Mouse (Mus musculus) bone marrow macrophage, adult 2 months (primary cell): ENCODE data around the gene Gal3st4.

Experiments used
- CTCF ChIP-seq: IDR thresholded peaks from 2 replicates; pipeline ENCODE4 v1.5.1; 2012; ENCODE audit warnings: low read depth, mild to moderate bottlenecking, low read length, moderate library complexity
- POLR2A ChIP-seq: IDR thresholded peaks from 2 replicates; pipeline ENCODE4 v1.6.1; 2012; ENCODE audit warnings: mild to moderate bottlenecking, low read depth, low read length, borderline replicate concordance

DNA sequence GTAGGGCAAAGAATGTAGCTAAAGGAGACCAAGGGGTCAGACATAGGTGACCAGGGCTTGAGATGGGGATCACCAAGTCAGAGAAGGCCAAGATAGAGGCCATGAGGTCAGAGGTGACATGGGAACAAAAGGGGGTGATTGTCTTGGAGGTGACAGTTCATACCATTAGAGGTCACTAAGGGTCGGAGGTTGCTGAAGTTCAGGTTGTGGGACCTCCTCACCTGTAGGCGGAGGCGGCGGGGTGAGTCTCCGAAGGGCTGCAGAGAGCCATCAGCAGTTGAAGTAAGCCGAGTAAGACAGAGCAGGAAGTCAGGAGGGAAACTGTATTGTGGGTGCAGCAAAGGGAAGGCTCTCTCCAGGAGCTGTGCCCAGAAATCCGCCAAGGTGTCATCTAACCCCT, 5.4 kb upstream of the Gal3st4 start:
- no peak for TF ChIP-seq CTCF
- TF ChIP-seq POLR2A = no peak
